Mouse (Mus musculus): ENCODE results near the gene Hoxa6. TPM values are rescaled to one million over a fixed set of nuclear protein-coding genes. Genes with fewer than 3 reads are reported as not detected.

The Hoxa6 gene
- total and polyA plus RNA-seq, 2 experiments = not detected

DNA sequence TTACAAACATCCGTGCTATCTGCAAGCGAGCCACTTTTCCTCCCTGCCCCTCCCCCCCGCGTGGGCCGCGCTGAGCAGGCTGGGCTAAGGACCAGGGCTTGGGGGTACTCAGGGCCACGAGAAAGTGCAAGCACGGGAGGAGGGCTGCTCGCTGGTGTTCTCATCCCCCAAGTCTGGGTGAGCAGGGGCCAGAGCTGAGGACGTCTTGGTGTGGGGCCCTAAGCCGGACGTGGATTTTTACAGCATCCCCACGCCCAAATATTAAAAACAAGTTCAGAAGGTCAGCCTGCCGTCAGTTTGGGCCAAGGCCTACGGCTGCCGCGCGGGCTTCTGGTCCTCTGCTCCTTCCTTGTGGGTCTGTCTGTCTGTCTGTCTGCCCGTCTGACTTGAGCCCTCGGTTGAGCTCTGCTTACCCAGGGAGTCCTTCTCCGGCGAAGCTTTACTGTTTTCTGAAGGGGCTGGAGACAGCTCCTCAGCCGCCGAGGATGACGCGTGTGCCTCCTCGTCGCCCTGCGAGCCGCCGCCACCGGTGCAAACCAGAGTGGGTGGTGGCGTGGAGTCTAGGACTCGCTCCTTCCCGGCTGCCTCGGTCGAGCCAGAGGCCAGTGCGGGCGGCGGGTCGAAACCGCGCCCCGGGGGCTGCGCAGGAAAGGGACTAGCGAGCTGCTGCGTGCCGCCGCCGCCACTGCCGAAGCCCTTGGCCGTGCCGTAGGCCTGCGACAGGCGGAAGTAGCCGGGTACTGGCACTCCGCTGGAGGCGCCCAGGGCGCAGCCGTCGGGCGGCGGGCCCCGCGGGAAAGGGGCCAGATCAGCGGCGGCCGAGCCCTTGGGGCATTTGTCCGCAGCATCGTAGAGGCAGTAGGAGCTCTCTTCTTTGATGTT, 25.3 kb upstream of the Hoxa6 start:
- WGBS = 4% methylated on average over 70 of the region's 70 CpGs
- H3K36me3 ChIP-seq (ENCODE audit: control insufficient read depth, insufficient read depth, low read length) = no peaks in the 10 kb centered on the region
- H3K27me3 ChIP-seq (ENCODE audit: control insufficient read depth, insufficient read depth, low read length) = peaks cover 63% of the 10 kb centered on the region
- no peak overlapping the region for H3K27ac ChIP-seq (replicated peaks; ENCODE audit: insufficient read depth, low read depth, low read length)
- no peak for DNase-seq (ENCODE audit: extremely low read depth, low read depth, low spot score)
- H3K9ac ChIP-seq (ENCODE audit: low read depth, low read length) = no peak overlapping the region
- H3K4me1 ChIP-seq (ENCODE audit: control insufficient read depth, insufficient read depth, low read length) = no peaks in the 10 kb centered on the region
- TF ChIP-seq CTCF (IDR thresholded peaks at IDR 0.05; ENCODE audit: low read depth, low read length) (no peak), POLR2A (IDR thresholded peaks at IDR 0.05; ENCODE audit: extremely low read depth, insufficient read depth, low read length) (no peak)
- no peak overlapping the region for H3K4me3 ChIP-seq (ENCODE audit: insufficient read depth, low read depth, low read length)
- no peaks in the 10 kb centered on the region for H3K79me2 ChIP-seq (ENCODE audit: control insufficient read depth, insufficient read depth, low read length)

DNA sequence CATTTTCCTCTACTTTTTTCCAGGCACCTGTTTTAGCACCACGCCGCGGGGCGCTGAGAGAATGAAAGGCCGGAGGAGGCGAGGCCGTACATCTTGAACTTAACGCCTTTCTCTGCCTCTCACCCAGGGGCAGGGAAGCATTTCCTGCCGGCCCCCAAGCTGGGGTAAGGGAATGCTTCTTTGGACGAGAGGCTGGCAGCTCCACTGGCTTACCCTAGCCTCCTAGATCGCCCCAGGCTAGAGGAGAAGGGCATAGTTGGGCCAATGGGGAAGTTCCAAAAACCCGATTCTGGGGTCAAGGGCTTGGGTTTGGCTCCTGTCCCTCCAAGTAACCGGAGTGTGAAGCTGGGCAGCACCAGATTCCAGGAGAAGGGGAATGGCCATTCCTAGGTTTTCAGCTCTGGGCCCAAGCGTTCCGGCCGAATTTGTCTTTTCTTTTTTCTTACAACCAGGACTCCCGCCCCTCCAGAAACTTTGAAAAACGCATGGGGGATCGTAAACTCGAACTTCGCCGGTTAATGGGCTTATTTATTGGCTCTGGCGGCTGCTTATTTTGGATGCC, 24.5 kb upstream of the Hoxa6 start:
- Histone ChIP-seq H3K27me3 (ENCODE audit: control insufficient read depth, insufficient read depth, low read length) (peaks cover 62% of the 10 kb centered on the region), H3K9ac (ENCODE audit: low read depth, low read length) (no peak overlapping the region)
- WGBS = 7% methylated on average over 23 of the region's 23 CpGs

DNA sequence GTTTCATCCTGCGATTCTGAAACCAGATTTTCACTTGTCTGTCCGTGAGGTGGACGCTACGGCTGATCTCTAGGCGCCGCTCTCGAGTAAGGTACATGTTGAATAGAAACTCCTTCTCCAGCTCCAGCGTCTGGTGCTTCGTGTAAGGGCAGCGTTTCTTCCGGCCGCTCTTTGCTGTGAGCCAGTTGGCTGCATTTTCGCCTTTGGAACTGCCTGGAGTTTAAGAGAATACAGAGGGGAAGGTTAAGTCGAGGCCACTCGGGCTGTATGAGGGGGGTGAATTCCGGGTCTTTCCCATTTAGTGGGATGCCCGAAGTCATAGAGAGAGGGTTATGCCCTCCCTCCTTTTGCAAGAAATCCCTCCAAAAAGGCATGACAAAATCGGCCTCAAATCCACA, 24.0 kb upstream of the Hoxa6 start:
- 4% methylated on average over 18 of the region's 18 CpGs for WGBS
- H3K27me3 ChIP-seq (ENCODE audit: control insufficient read depth, insufficient read depth, low read length) = peaks cover 61% of the 10 kb centered on the region
- no peak overlapping the region for H3K9ac ChIP-seq (ENCODE audit: low read depth, low read length)
- H3K27ac ChIP-seq (replicated peaks; ENCODE audit: insufficient read depth, low read depth, low read length) = no peak overlapping the region
- no peaks in the 10 kb centered on the region for H3K36me3 ChIP-seq (ENCODE audit: control insufficient read depth, insufficient read depth, low read length)
- no peaks in the 10 kb centered on the region for H3K4me1 ChIP-seq (ENCODE audit: control insufficient read depth, insufficient read depth, low read length)
- TF ChIP-seq CTCF (IDR thresholded peaks at IDR 0.05; ENCODE audit: low read depth, low read length) (no peak), POLR2A (IDR thresholded peaks at IDR 0.05; ENCODE audit: extremely low read depth, insufficient read depth, low read length) (no peak)
- no peak overlapping the region for H3K4me3 ChIP-seq (ENCODE audit: insufficient read depth, low read depth, low read length)
- H3K79me2 ChIP-seq (ENCODE audit: control insufficient read depth, insufficient read depth, low read length) = no peaks in the 10 kb centered on the region
- no peak for DNase-seq (ENCODE audit: extremely low read depth, low read depth, low spot score)

More for the DNA sequence above, 24.5 kb upstream of the Hoxa6 start:
- no peaks in the 10 kb centered on the region for H3K4me1 ChIP-seq (ENCODE audit: control insufficient read depth, insufficient read depth, low read length)
- no peaks in the 10 kb centered on the region for H3K36me3 ChIP-seq (ENCODE audit: control insufficient read depth, insufficient read depth, low read length)
- DNase-seq (ENCODE audit: extremely low read depth, low read depth, low spot score) = no peak
- H3K4me3 ChIP-seq (ENCODE audit: insufficient read depth, low read depth, low read length) = no peak overlapping the region
- H3K27ac ChIP-seq (replicated peaks; ENCODE audit: insufficient read depth, low read depth, low read length) = no peak overlapping the region
- no peaks in the 10 kb centered on the region for H3K79me2 ChIP-seq (ENCODE audit: control insufficient read depth, insufficient read depth, low read length)
- TF ChIP-seq POLR2A (IDR thresholded peaks at IDR 0.05; ENCODE audit: extremely low read depth, insufficient read depth, low read length) = no peak
- no peak for TF ChIP-seq CTCF (IDR thresholded peaks at IDR 0.05; ENCODE audit: low read depth, low read length)

DNA sequence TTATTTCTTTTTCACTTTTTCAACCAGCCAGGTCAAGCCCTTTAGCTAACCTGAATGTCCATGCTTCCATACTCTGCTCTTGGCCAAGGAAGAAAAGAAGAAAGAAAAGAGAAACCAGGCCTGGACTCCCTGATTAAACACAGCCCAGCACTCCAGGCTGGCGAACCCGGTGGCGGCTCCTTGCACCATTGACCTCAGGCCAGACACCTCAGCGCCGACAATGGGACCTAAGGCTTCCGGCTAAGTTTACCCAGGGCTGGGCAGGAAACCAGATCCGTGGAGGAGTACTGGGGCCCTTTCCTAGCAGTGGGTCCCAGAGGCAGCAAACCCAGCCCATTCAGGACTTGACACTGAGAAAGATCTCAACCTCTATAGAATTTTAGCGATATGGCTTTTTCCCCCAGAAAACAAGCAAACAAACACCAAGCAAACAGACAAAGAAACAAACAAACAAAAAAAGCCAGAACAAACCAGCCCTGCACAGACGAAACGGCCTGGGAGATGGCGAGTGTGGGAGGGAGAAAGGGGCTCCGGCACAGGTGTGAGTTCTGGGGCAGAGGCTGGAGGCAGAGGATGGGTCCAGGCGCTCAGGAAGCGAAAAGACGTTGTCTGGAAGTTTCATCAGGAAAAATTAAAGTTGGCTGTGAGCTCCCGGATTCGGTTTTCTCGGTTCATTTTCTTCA, 23.5 kb upstream of the Hoxa6 start:
- no peak for DNase-seq (ENCODE audit: extremely low read depth, low read depth, low spot score)
- H3K9ac ChIP-seq (ENCODE audit: low read depth, low read length) = no peak overlapping the region
- H3K79me2 ChIP-seq (ENCODE audit: control insufficient read depth, insufficient read depth, low read length) = no peaks in the 10 kb centered on the region
- no peaks in the 10 kb centered on the region for H3K36me3 ChIP-seq (ENCODE audit: control insufficient read depth, insufficient read depth, low read length)
- TF ChIP-seq CTCF (IDR thresholded peaks at IDR 0.05; ENCODE audit: low read depth, low read length) (no peak), POLR2A (IDR thresholded peaks at IDR 0.05; ENCODE audit: extremely low read depth, insufficient read depth, low read length) (no peak)
- no peak overlapping the region for H3K27ac ChIP-seq (replicated peaks; ENCODE audit: insufficient read depth, low read depth, low read length)
- WGBS = 4% methylated on average over 18 of the region's 18 CpGs
- peaks cover 63% of the 10 kb centered on the region for H3K27me3 ChIP-seq (ENCODE audit: control insufficient read depth, insufficient read depth, low read length)
- H3K4me3 ChIP-seq (ENCODE audit: insufficient read depth, low read depth, low read length) = no peak overlapping the region
- no peaks in the 10 kb centered on the region for H3K4me1 ChIP-seq (ENCODE audit: control insufficient read depth, insufficient read depth, low read length)

DNA sequence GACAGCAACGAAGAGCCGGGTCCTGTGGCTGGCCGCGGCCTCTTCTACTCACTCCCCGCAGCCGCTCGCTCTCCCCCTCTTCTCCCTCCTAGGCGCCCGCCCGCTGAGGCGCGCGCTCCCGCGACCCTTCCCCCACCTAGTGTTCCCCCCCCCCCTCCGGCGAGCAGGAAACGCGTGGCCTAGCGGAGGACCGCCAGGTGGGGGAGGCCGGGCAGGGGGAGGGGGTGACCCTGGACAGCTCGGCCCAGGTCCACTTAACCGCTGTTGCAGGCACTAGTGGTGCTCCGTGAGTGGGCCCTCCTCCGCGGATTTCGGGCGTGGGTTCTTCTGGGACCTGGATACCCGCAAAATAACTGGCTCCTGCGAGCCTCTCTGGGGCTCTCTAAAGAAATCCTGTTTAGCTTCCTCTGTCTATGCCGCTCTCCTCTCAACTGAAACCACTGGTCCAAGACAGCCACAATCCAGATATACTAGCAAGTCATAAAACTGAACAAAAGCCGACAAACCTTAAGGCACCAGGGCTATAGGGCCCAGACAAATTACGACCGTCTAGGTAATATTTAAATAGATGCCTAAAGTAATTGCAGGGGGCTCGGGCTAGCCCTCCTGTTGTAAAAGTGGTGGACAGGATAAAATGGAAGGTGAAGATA, 22.1 kb upstream of the Hoxa6 start, which contains the start of gene Hoxa9:
Gene Hoxa9, minus strand, starts transcription at position 574 of the 650 bp plus-strand sequence.
- DNase-seq (ENCODE audit: extremely low read depth, low read depth, low spot score) = no peak
- Histone ChIP-seq H3K79me2 (ENCODE audit: control insufficient read depth, insufficient read depth, low read length) (no peaks in the 10 kb centered on the region), H3K36me3 (ENCODE audit: control insufficient read depth, insufficient read depth, low read length) (no peaks in the 10 kb centered on the region), H3K4me3 (ENCODE audit: insufficient read depth, low read depth, low read length) (no peak within 1 kb of the TSS), H3K9ac (ENCODE audit: low read depth, low read length) (no peak within 1 kb of the TSS), H3K27me3 (ENCODE audit: control insufficient read depth, insufficient read depth, low read length) (peaks cover 56% of the 10 kb centered on the region), H3K4me1 (ENCODE audit: control insufficient read depth, insufficient read depth, low read length) (no peaks in the 10 kb centered on the region), H3K27ac (replicated peaks; ENCODE audit: insufficient read depth, low read depth, low read length) (no peak within 1 kb of the TSS)
- WGBS = 7% methylated on average over 25 of the region's 36 CpGs
- TF ChIP-seq POLR2A (IDR thresholded peaks at IDR 0.05; ENCODE audit: extremely low read depth, insufficient read depth, low read length) = no peak
